Mouse (Mus musculus): ENCODE results near the gene Cd59b. TPM values are rescaled to one million over a fixed set of nuclear protein-coding genes. Genes with fewer than 3 reads are reported as not detected.

Gene Cd59b
- 10.5 TPM for polyA plus RNA-seq (2014; fragmentation: Illumina TruSeq; extraction: RNeasy Lipid Tissue Mini Kit (QIAGEN cat#74804); ENCODE audit: low read depth, low replicate concordance)

DNA sequence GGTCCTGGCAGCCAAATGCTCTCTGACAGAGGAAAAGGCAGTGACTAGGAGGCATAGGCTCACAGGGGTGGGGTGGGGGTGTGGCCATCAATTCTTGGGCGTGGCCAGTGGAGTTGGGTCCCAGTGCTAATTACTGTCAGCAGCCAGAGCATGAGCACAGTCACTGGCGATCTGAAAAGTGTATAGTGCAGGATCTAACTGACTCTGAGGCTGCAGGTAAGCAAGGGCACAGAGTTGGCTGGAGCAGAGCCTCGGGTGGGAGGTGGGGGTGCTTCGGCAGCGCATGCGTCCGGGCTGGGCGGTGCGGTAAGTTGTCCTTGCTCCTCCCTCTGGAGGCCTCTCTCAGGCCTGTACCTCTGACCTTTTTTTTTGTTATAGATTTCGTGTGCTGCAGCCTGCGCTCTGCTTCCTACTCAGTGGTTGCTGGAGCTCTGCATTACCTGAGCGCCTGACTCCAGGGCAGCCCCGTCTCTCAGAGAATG, at the start of gene Cd59b:
Gene Cd59b (plus strand): TSS at position 146 of the 482 bp plus-strand sequence.

DNA sequence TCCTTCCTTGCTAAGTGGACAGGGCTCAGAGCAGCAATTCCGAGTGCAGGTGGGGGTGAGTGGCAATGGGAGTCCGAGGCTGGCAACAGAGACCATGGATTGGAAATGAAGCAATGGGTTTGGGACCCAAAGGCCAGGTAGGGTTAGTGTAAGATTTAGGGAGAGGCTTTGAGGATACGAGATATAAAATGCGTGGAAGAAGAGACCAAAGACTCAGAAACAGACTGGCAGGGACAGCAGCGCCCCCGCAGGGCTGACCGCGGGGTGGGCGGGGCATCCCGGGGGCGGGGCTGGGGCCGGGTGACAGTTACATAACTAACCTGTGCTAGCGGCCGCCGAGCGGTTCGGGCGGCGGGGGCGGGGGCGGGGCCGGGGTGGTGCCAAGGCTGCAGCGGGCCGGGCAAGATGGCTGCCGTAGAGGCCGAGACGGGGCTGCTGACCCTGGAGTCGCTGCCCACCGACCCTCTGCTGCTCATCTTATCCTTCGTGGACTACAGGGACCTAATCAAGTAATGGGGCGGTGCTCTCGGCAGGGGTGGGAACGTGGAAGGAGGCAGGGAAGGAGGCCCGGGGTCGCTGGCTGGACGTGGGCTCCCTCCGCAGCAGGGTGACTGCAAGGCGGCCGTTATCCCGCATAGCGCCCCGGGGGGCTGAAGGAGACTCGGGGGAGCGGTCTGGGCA, 42.1 kb upstream of the Cd59b start, which contains the start of gene Fbxo3:
Gene Fbxo3 (plus strand): TSS at position 264 of the 681 bp plus-strand sequence.

DNA sequence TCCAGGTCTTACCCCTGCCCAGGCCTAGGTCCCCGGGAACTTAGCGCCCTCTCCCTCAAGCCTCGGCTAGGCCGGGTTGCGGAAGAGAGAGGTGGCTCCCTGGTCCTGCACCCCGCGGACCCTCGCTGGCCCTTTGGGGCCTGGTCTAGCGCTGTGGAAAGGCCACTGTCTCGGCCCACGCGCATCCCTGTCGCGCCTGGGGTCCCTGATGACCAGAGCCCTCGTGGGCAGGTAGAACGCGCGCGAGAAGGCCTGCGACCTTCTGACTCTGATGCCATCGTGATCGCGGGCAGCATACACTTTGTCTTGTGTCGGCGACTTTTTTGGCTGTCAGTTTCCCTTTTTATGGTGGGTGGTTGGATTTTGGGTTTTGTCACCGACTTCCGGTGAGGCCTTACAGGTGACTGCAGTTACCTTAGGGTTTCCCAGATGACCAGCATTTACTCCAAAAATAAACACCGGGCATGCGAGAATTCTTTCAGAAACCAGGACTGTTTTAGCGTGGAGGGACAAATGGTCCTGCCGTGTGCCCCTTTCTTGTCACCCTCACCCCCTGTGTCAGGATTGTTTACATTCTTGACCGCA, 41.4 kb upstream of the Cd59b start, which contains the start of gene 4931422A03Rik:
Gene 4931422A03Rik (minus strand): TSS at position 223 of the 585 bp plus-strand sequence.

DNA sequence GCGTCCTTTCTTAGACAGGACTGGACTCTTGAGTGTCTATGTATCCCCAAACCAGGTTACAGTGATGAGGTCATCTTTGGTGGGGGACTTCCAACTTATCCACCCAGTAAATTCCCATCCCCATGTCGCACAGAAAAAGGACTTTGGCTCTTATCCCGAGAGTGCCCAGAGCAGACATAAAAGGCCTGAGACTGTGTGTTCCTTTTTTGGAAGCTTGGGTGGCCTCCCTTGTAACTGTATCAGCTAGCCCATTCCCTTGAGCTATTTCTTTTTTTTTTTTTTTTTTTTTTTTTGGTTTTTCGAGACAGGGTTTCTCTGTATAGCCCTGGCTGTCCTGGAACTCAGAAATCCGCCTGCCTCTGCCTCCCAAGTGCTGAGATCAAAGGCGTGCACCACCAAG, 4.1 kb upstream of the Cd59b start, which contains the start of gene Gm10912:
Gene Gm10912 (plus strand): TSS at position 301 of the 400 bp plus-strand sequence.

DNA sequence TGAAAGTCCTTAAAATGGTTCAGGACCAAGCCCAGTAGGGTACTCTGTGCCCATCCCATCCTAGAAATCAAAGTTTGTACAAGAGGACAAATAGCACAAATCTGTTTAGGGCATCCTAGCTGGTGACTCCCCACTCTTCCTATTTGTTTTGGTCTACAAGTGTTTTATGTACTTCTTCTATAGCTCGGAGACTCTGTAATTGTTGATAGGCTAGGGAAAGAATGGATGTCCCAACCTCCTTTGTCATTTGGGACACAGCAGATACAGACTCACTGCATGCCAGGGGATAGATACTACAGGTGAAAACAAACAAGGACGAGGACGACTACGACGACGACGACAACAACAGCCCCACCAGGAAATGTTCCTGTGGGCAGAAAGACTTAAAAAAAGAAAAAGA, 1.2 kb upstream of the Cd59b start, which contains the start of gene Gm10799:
Gene Gm10799 (minus strand): TSS at position 101 of the 400 bp plus-strand sequence.

DNA sequence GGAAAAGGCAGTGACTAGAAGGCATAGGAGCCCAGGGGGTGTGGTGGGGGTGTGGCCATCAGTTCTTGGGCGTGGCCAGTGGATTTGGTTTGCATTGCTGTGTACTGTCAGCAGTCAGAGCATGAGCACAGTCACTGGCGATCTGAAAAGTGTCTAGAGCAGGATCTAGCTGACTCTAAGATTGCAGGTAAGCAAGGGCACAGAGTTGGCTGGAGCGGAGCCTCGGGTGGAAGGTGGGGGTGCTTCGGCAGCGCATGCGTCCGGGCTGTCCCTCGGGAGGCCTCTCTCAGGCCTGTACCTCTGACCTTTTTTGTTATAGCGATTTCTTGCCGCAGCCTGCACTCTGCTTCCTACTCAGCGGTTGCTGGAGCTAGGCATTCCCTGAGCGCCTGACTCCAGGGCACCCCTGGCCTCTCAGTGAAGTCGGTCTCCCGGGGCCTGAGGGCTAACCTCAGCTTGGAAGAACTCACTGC, 26.1 kb downstream of the Cd59b start, which contains the start of gene Cd59a:
Gene Cd59a (plus strand): TSS at position 61 of the 473 bp plus-strand sequence.

DNA sequence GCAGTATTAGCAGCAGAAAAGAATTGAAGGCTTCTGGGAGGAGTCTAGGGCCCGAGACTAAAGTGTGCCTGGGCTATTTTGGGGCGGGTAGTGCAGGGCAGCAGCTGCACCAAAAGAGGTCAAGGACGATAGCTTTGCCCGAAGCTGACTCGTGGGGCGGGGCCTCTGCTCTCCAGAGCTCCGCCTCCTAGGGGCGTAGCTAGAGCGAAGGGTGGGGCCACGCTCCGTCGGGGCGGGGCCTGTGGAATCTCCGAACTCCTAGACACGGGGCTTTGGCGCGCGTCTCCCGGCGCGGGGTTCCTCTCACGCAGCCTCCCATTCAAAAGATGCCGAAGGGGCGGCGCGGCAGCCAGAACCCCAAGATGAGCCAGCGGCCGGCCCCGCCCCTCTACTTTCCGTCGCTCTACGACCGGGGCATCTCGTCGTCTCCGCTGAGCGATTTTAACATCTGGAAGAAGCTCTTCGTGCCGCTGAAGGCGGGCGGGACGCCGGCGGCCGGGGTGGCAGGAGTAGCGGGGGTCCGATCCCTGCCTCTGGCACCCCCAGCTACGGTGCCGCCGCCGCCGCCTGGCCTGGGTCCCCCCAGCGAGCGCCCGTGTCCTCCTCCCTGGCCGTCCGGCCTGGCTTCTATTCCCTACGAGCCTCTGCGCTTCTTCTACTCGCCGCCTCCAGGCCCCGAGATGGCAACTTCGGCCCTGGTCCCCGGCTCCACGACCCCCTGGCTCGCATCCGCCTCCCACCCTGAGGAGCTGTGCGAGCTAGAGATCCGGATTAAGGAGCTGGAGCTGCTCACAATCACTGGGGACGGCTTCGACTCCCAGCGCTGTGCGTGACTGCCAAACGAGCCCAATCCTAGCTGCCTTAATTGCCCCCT, 53.1 kb downstream of the Cd59b start, which contains the start of gene A930018P22Rik:
Gene A930018P22Rik (plus strand): TSS at position 265 of the 874 bp plus-strand sequence.

Other genes with a start within 250 kb of the Cd59b start
- gene Lmo2, start 111.9 kb upstream of the Cd59b start, polyA plus RNA-seq (2014; fragmentation: Illumina TruSeq; extraction: RNeasy Lipid Tissue Mini Kit (QIAGEN cat#74804); ENCODE audit: low read depth, low replicate concordance): 16.9 TPM
- 32.3 TPM for gene Fbxo3, start 42.1 kb upstream of the Cd59b start, polyA plus RNA-seq (2014; fragmentation: Illumina TruSeq; extraction: RNeasy Lipid Tissue Mini Kit (QIAGEN cat#74804); ENCODE audit: low read depth, low replicate concordance)
- 0.48 TPM for gene 4931422A03Rik, start 41.5 kb upstream of the Cd59b start, polyA plus RNA-seq (2014; fragmentation: Illumina TruSeq; extraction: RNeasy Lipid Tissue Mini Kit (QIAGEN cat#74804); ENCODE audit: low read depth, low replicate concordance)
- not detected for gene Gm10912, start 4.0 kb upstream of the Cd59b start, polyA plus RNA-seq (2014; fragmentation: Illumina TruSeq; extraction: RNeasy Lipid Tissue Mini Kit (QIAGEN cat#74804); ENCODE audit: low read depth, low replicate concordance)
- not detected for gene Gm10799, start 1.3 kb upstream of the Cd59b start, polyA plus RNA-seq (2014; fragmentation: Illumina TruSeq; extraction: RNeasy Lipid Tissue Mini Kit (QIAGEN cat#74804); ENCODE audit: low read depth, low replicate concordance)
- gene Cd59a, start 26.0 kb downstream of the Cd59b start, polyA plus RNA-seq (2014; fragmentation: Illumina TruSeq; extraction: RNeasy Lipid Tissue Mini Kit (QIAGEN cat#74804); ENCODE audit: low read depth, low replicate concordance): 61.0 TPM
- gene A930018P22Rik, start 52.9 kb downstream of the Cd59b start, polyA plus RNA-seq (2014; fragmentation: Illumina TruSeq; extraction: RNeasy Lipid Tissue Mini Kit (QIAGEN cat#74804); ENCODE audit: low read depth, low replicate concordance): 0.98 TPM